Mouse (Mus musculus) myocyte (in vitro differentiated cells): ENCODE results near the gene AB124611.
A peak's percentile ranks its signal among the peaks of the same experiment; 100 is the strongest.

ENCODE experiments used
- E2F4 ChIP-seq: IDR thresholded peaks from one replicate; pipeline ENCODE4 v1.6.1; 2011; ENCODE audit warnings: mild to moderate bottlenecking, control low read depth, moderate library complexity; ENCODE audit not compliant: insufficient read depth
- MAX ChIP-seq: IDR thresholded peaks from one replicate; pipeline ENCODE4 v1.6.1; 2011; ENCODE audit warnings: low read depth, mild to moderate bottlenecking, control low read depth
- POLR2A ChIP-seq: IDR thresholded peaks from one replicate; pipeline ENCODE4 v1.6.1; 2011; ENCODE audit warnings: low read depth, mild to moderate bottlenecking, control low read depth, moderate library complexity; ENCODE audit not compliant: insufficient read length
- REST ChIP-seq: IDR thresholded peaks from one replicate; pipeline ENCODE4 v1.6.1; 2011; ENCODE audit warnings: mild to moderate bottlenecking, control low read depth, moderate library complexity; ENCODE audit not compliant: insufficient read depth, insufficient read length

DNA sequence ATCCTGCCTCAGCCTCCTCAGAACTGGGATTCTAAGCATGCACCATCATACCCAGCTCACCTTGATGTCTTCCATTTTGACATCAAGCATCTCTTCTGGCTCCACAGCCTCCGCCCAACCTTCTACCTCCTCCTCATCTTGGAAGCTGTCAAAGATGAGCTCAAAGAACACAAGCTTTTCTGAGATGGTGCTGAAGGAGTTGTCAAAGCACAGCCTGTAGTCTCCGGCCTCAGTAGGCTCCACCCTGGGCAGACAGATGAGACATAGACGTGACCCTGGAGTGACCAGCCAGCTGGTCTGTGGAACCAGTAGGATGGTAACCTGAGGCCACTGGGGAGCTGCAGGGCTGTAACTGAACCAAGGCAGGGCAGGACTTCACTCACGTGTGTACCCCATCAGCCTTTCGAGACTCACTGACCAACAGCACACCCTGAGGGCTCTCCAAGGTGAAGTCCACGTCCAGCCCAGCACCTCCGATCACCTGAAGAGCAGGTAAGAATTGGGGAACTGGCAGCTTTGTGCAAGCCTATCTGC is 17.0 kb upstream of the AB124611 start:
- no peak for TF ChIP-seq E2F4
- TF ChIP-seq MAX, result no peak
- TF ChIP-seq POLR2A, result peak; percentile 14
- TF ChIP-seq REST, result no peak
